Mouse (Mus musculus): ENCODE data around the gene Ppp2r5e.

Ppp2r5e gene

GRCm38 (mm10) chr12:75596154-75597002, at the start of gene Ppp2r5e:
TSS of gene Ppp2r5e (minus strand) at chr12:75596245.
- peak; percentile 97 for DNase-seq (ENCODE audit: low spot score)

DNA sequence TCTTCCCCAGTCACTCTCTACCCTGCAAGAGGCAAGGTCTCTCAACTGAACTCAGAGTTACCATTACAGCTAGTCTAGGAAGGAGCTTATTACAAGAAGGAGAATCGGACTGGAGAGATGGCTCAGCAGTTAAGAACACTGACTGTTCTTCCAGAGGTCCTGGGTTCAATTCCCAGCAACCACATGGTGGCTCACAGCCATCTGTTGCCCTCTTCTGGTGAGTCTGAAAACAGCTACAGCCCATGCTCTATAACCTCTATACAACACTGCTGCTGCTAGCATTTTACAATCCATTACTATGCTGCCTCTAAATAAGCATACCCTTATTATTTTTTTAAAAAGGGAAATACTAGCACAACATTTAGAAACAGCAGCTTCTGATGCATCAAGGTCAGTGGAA, 49.7 kb upstream of the Ppp2r5e start:
- no peak for DNase-seq (ENCODE audit: low spot score)

DNA sequence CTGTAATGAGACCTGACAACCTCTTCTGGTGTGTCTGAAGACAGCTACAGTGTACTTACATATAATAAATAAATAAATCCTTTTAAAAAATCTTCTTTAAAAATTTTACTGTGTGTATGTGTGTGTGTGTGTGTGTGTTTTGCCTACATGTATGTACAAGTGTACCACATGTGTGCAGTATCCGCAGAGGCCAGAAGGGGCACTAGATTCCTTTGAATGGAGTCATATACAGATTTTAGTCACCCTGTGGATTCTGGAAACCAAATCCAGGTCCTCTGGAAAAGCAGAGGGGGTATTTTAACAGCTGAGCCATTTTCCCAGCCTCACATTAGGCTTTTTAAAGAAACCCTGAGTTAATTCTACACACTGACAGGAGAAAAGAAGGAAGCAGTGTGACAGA, 45.7 kb upstream of the Ppp2r5e start:
- no peak for DNase-seq (ENCODE audit: low spot score)

GRCm38 (mm10) chr12:75638345-75638744, 42.3 kb upstream of the Ppp2r5e start:
- no peak for DNase-seq (ENCODE audit: low spot score)

DNA sequence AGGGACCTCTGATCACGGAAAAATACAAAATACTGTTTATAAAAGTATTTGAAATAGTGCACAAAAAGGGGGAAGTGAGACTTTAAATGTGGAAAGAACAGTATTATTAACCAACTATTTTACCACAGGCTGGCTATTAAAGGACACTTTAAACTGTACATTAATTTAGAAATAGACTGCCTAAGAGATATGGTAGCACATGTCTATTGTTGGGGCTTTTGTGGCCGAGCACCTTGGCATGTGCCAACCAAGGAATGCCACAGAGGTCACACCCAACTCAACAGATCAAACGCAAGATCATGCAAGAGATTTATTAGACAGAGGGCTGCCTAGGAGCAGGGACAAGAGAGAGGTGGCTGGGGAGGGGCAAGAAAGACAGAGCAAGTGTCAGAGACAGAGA, 41.1 kb upstream of the Ppp2r5e start:
- no peak for DNase-seq (ENCODE audit: low spot score)

DNA sequence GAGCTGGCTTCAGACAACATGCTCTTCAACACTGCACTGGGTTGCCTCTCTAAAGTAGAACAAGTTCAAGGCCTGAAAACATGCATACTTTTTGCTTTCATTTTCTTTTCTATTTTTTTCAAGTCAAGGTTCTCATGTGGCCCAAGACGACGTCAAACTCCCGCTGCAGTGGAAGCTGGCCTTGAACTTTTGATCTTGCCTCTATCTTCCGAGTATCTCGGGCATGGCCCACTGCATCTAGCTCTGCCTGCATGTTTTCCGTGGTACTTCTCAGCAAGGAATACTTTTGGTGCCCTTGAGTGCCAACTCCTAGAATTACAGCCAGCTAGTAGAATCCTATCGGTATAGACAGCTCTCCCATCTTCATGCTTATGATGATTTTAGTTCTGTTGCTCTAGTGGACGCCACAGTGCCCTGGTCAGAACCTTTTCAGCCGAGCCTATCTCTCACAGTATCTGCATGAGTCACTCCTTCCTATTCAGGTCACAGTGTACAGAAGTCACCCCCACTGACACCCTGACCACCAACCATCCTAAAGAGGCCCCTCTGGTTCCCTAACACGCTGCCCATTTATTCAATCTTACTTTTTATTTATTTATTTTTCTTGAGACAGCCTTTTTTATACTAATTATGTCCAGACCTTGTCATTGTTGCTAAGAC, 39.9 kb upstream of the Ppp2r5e start:
- DNase-seq (ENCODE audit: low spot score) = no peak

DNA sequence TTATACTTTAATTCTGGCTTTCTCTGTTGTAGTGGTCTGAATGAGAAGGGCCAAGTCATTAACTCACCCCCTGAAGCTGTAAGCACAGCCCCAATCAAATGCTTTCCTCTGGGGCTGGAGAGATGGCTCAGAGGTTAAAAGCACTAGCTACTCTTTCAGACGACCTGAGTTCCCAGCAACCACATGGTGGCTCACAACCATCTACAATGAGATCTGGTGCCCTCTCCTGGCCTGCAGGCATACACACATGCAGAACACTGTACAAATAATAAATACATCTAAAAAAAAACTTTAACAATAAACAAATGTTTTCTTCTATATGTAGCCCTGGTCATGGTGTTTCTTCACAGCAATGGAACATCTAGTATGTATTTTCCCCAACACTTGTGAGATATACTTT, 33.6 kb upstream of the Ppp2r5e start:
- DNase-seq (ENCODE audit: low spot score) = no peak

GRCm38 (mm10) chr12:75623292-75623691, 27.2 kb upstream of the Ppp2r5e start:
- DNase-seq (ENCODE audit: low spot score) = no peak

DNA sequence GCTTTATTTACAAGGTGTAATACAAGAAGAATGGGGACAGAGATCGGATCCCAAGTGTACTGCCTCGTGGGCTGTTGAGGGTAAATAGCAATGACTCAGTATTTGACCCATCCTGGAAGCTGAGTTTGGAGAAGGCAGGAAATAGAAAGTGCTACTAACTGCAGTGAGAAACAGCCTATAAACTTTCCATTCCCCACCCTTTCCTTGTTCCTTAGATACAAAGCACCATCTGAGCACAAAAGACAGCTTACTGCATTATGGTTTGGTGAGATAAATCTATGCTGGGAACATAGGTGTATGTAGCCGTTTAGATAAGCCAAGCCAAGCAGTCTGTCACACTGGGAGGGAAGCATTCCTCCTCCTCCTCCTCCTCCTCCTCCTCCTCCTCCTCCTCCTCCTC, 26.8 kb upstream of the Ppp2r5e start:
- no peak for DNase-seq (ENCODE audit: low spot score)

DNA sequence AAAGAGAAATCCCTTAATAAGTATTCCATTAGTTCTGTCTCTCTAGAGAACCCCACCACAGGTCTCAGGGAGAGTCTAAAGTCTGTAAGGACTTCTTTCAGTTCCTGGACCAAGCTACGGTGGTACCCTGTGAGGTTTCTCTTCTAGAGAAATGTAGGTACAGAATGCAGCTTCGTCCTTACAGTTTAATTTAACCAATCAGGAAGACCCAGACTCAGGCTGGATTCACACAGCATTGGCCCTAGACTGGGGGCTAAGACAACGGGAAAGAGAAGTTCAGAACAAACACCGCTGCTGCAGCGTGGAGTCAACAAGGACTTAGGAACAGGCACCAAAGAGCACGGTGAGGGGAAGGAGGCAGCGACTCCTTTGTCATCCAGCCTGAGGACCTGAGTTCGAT, 20.8 kb upstream of the Ppp2r5e start:
- DNase-seq (ENCODE audit: low spot score) = no peak

DNA sequence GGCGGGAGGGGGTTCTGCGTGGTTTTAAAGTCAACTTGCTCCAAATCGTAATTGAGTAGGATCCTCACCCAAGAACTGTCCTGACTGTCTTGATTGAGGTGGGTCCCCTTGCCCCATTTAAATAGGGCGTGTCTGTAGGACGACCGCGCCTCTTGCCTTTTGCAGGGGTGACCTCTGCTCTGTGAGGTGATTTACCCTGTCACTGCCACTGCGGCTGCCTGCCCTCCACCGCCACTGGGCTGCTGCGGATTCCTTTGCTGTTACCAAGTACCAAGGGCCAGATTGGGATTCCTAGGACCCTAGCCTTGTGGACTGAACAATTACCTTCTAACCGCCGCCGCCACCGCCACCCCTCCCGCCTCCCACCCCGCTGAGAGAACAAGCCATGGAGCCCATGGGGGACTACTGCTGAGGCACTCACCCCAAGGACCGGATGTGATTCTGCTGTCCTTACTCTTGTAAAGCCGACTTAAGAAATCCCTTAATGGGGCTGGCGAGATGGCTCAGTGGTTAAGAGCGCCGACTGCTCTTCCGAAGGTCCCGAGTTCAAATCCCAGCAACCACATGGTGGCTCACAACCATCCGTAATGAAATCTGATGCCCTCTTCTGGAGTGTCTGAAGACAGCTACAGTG, 20.2 kb upstream of the Ppp2r5e start:
- DNase-seq (ENCODE audit: low spot score) = no peak

GRCm38 (mm10) chr12:75615556-75615955, 19.5 kb upstream of the Ppp2r5e start:
- DNase-seq (ENCODE audit: low spot score) = no peak

GRCm38 (mm10) chr12:75612711-75613110, 16.7 kb upstream of the Ppp2r5e start:
- no peak for DNase-seq (ENCODE audit: low spot score)

GRCm38 (mm10) chr12:75599490-75599889, 3.4 kb upstream of the Ppp2r5e start:
- no peak for DNase-seq (ENCODE audit: low spot score)

- no peak for DNase-seq (ENCODE audit: low spot score)
Observed at GRCm38 (mm10) chr12:75598988-75599387, 2.9 kb upstream of the Ppp2r5e start.

- no peak for DNase-seq (ENCODE audit: low spot score)
Observed at GRCm38 (mm10) chr12:75597707-75598106, 1.7 kb upstream of the Ppp2r5e start.

DNA sequence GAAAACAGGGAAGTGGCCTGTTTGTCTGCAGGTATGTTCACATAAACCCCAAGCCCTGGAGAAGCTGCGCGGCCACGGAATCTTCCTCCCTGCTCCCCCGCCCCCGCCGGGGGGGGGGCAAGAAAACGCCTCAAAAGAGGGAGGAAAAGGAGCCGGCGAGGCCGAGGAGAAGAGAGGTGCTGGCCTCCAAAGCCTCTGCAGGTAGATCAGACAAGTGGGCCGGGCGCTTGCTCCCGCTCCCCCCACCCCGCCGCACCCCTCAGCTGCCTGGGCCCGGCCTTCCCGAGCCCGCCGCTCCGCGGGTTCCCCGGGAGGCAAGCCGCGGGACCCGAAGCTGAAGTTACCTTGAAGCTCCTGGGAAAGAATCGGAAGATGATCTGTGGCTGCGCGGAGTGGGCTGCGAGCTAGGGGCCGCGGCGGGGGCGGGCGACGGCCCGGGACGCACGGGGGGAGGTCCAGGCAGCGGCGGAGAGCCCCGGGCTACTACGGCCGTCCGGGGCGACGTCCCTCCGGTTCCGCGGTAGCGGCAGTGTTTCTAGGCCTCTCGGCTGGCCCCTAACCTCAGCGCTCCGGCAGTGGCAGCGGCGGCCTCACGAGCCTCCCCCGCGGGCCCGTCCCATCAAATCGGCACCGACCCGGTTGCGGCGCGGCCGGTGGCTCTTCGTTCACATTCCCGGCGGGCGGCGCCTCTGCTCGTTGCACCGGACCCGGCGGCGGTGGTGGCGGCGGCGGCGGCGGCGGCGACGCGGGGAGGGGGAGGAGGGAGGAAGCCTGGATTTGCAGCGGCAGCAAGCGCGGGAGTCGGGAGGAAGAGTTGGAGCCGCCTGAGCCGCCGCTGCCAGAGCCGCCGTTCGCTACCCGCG, 523 bp downstream of the Ppp2r5e start:
- DNase-seq (ENCODE audit: low spot score) = no peak

- DNase-seq (ENCODE audit: low spot score) = no peak
Observed at GRCm38 (mm10) chr12:75594404-75594803, 1.6 kb downstream of the Ppp2r5e start.

DNA sequence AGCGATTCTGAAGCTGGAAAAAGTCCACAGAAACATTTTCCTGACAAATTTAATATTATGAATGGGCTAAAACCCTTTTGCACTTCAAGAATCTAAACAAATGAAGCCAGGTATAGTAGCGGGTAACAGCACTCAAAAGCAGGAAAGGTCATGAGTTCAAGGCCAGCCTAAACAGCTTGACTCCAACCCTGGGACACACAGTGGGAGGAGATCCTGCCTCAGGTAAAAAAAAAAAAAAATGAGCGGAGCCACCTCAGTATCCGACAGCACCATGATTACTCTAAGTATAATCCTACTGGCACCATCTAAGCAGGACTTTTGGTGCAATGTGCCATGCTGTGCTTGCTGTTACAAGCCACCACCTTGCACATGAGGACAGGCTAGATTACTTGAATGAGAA, 2.2 kb downstream of the Ppp2r5e start:
- DNase-seq (ENCODE audit: low spot score) = no peak

DNA sequence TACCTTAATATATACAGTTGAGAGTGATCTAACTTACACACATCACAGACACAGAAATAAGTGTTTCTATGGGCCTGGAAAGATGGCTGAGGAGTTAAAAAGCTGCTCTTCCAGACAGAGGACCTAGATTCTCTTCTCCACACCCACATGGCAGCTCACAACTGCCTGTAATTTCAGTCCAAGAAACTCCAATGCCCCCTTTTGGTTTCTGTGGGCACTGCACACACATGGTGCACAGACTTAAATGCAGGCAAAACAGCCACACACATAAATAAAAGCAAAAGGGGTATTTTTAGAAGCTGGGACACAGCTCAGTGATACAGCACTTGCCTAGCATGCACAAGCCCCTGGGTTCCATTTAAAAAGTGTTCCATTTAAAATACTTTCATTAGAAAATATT, 8.5 kb downstream of the Ppp2r5e start:
- no peak for DNase-seq (ENCODE audit: low spot score)

DNA sequence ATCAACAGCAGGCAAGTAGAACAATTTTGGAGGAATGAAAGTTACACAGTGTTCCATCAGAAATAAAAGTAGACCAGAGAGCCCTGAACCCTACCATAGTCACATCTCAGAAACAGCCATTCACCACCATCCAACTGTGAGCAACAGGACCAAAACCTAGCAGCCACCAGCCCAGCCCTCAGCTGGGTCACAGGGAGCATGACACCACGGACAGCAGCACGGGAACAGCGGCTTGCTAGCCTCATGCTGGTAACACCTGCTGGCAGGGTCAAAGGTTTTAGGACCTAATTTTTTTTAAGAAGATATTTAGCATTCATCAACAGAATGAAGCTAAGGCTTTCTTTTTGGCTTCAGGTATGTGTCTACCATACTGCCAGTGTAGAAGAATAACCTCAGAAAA, 12.3 kb downstream of the Ppp2r5e start:
- no peak for DNase-seq (ENCODE audit: low spot score)

DNA sequence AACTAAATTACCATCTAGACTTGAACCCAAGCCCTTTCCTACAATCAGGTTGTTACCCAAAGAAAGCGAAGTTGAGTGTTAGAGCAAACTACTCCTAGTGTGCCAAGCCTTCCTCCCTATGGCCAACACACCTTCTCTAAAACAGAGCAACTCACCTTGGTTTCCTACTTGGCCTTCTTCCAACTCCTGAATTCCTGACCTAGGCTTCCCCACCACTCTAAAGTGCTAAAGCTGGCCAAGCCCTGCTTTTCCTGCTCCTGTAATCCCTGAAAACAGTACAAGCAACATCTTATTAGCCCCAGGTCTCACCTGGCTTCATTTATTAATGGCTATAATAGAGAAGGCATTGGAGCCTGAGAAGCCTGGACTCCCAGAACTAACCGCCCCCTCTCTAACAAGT, 17.0 kb downstream of the Ppp2r5e start:
- no peak for DNase-seq (ENCODE audit: low spot score)
